Mouse (Mus musculus): ENCODE measurements around the gene Txnrd3. TPM values are rescaled to one million over a fixed set of nuclear protein-coding genes. Genes with fewer than 3 reads are reported as not detected.

Txnrd3 gene
- polyA plus RNA-seq, 1 experiment from 2014 or later, result 7.6 TPM

- Histone ChIP-seq H3K9me3 (replicated peaks) (no peaks in the 10 kb centered on the region), H3K9ac (no peak overlapping the region), H3K4me2 (no peak overlapping the region), H3K4me3 (no peak overlapping the region), H3K27ac (no peak overlapping the region), H3K27me3 (no peaks in the 10 kb centered on the region), H3K36me3 (ENCODE audit: poor library complexity, severe bottlenecking) (peaks cover 6% of the 10 kb centered on the region), H3K4me1 (no peaks in the 10 kb centered on the region)
- peak; percentile 63 for ATAC-seq
- 21% methylated on average over 10 of the region's 10 CpGs for WGBS
Observed at GRCm38 (mm10) chr6:89679291-89679835, 35.6 kb downstream of the Txnrd3 start.

DNA sequence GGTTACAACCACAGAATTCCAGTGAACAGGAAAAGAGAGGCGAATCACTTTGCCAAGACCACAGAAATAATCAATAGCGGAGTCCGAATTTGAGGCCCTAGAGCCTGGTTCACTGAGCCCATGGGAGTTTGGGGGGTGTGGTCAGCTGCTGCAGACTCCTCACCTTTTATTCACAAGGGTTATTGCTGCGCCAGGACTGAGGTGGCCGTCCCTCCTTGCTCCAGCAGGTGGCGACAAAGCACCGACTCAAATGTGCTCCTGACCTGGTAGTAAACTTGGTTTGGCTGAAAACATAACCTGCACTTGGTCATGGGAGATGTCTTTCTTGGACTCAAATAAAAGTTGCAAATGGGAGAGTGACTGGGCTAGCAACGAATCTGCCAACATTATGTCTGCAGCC, 36.4 kb downstream of the Txnrd3 start:
- 11% methylated on average over 8 of the region's 8 CpGs for WGBS
- H3K4me2 ChIP-seq, result no peak overlapping the region
- H3K4me1 ChIP-seq, result no peaks in the 10 kb centered on the region
- no peaks in the 10 kb centered on the region for H3K27me3 ChIP-seq
- H3K4me3 ChIP-seq, result no peak overlapping the region
- peaks cover 4% of the 10 kb centered on the region for H3K36me3 ChIP-seq (ENCODE audit: poor library complexity, severe bottlenecking)
- H3K9ac ChIP-seq, result no peak overlapping the region
- ATAC-seq, result no peak; the same call in 1 of the 2 replicates
- no peak overlapping the region for H3K27ac ChIP-seq
- H3K9me3 ChIP-seq (replicated peaks), result no peaks in the 10 kb centered on the region

DNA sequence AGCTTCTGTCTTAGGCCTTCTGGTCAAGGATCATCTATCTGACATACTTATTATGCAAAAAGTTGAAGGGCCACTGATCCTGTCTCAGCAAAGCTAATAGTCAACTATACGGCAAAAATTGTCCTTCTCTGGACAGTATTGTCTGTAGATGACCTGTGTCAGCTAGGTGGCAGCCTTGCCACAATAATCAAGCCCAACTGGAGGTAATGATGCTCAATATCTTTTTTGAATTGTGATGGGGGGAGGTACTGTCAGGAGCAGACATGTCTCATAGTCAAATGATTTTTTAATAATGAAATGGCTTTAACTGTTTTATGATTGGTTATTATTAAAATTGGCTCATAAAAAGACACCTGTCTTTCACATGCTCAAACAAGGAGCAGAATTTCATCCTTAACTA, 40.4 kb downstream of the Txnrd3 start:
- WGBS, result 69% methylated on average over 1 of the region's 1 CpGs
- H3K27ac ChIP-seq, result no peak overlapping the region
- no peak overlapping the region for H3K4me3 ChIP-seq
- no peak overlapping the region for H3K9ac ChIP-seq
- no peaks in the 10 kb centered on the region for H3K4me1 ChIP-seq
- no peaks in the 10 kb centered on the region for H3K36me3 ChIP-seq (ENCODE audit: poor library complexity, severe bottlenecking)
- H3K27me3 ChIP-seq, result no peaks in the 10 kb centered on the region
- ATAC-seq, result no peak
- no peaks in the 10 kb centered on the region for H3K9me3 ChIP-seq (replicated peaks)
- H3K4me2 ChIP-seq, result no peak overlapping the region

GRCm38 (mm10) chr6:89687100-89687499, 43.3 kb downstream of the Txnrd3 start:
- no peaks in the 10 kb centered on the region for H3K9me3 ChIP-seq (replicated peaks)
- no peak for ATAC-seq
- 83% methylated on average over 1 of the region's 1 CpGs for WGBS
- no peaks in the 10 kb centered on the region for H3K27me3 ChIP-seq
- H3K36me3 ChIP-seq (ENCODE audit: poor library complexity, severe bottlenecking), result no peaks in the 10 kb centered on the region
- no peak overlapping the region for H3K27ac ChIP-seq
- H3K4me1 ChIP-seq, result no peaks in the 10 kb centered on the region
- no peak overlapping the region for H3K9ac ChIP-seq
- no peak overlapping the region for H3K4me2 ChIP-seq
- no peak overlapping the region for H3K4me3 ChIP-seq

- H3K27ac ChIP-seq, result no peak overlapping the region
- WGBS, result 74% methylated on average over 2 of the region's 2 CpGs
Observed at GRCm38 (mm10) chr6:89706624-89707023, 62.8 kb downstream of the Txnrd3 start.

DNA sequence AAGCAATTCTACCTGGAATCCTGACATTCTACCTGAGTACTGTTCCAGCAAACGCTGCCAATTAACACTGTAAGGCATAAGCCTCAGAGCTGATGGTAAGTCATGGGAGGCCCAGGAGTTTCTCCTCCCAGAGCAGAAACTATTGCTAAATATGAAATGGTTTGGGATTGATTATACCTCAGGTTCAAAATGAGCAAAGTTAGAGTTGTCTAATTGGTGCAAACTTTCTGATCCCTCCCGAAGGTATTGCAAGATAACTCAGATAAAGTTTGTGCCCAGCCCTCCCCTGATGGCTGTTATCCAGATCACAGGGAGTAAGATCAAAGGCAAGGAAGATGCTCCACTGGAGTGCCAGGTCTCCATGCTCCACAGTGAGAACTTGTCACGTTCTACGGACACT, 63.5 kb downstream of the Txnrd3 start, which contains the start of gene Vmn1r40:
Vmn1r40 (plus strand) TSS at position 301 of the 400 bp plus-strand sequence.
- no peak for ATAC-seq
- no peaks in the 10 kb centered on the region for H3K27me3 ChIP-seq
- 89% methylated on average over 4 of the region's 4 CpGs for whole genome bisulfite sequencing
- no peak within 1 kb of the TSS for H3K27ac ChIP-seq
- H3K36me3 ChIP-seq (ENCODE audit: poor library complexity, severe bottlenecking), result no peaks in the 10 kb centered on the region
- no peak within 1 kb of the TSS for H3K4me2 ChIP-seq
- no peaks in the 10 kb centered on the region for H3K9me3 ChIP-seq (replicated peaks)
- H3K4me1 ChIP-seq, result no peaks in the 10 kb centered on the region
- H3K4me3 ChIP-seq, result no peak within 1 kb of the TSS
- H3K9ac ChIP-seq, result no peak within 1 kb of the TSS

More at GRCm38 (mm10) chr6:89706624-89707023, 62.8 kb downstream of the Txnrd3 start:
- Histone ChIP-seq H3K4me3 (no peak overlapping the region), H3K9me3 (replicated peaks) (no peaks in the 10 kb centered on the region), H3K36me3 (ENCODE audit: poor library complexity, severe bottlenecking) (no peaks in the 10 kb centered on the region), H3K27me3 (no peaks in the 10 kb centered on the region), H3K4me1 (no peaks in the 10 kb centered on the region), H3K9ac (no peak overlapping the region), H3K4me2 (no peak overlapping the region)
- ATAC-seq, result no peak

DNA sequence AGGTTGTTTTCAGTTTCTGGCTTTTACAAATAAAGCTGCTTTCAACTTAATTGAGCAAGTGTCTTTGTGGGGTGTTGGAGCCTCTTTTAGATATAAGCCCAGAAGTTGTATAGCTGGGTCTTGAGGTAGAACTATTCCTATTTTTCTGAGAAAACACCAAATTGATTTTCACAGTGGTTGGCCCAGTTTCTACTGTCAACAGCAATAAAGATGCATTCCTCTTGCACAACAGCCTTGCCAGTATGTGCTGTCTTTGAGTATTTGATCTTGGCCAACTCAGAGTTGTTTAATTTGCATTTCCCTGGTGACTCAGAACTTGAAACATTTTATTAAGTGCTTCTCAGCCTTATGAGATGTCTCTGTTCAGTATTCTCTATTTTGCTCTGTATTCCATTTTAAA, 74.3 kb downstream of the Txnrd3 start:
- H3K27me3 ChIP-seq, result no peaks in the 10 kb centered on the region
- H3K4me2 ChIP-seq, result no peak overlapping the region
- H3K4me3 ChIP-seq, result no peak overlapping the region
- H3K9ac ChIP-seq, result no peak overlapping the region
- no peak for ATAC-seq
- H3K27ac ChIP-seq, result no peak overlapping the region
- no peaks in the 10 kb centered on the region for H3K9me3 ChIP-seq (replicated peaks)
- no peaks in the 10 kb centered on the region for H3K36me3 ChIP-seq (ENCODE audit: poor library complexity, severe bottlenecking)
- H3K4me1 ChIP-seq, result no peaks in the 10 kb centered on the region

Other genes with a start within 250 kb of the Txnrd3 start
- gene Chchd6, start 48.3 kb upstream of the Txnrd3 start, polyA plus RNA-seq (2015; fragmentation: Nextera tagmentation; extraction: Ambion mirVana), result 108 and 121 TPM in 2 replicates
- not detected in 2 replicates for gene Vmn1r40, start 63.6 kb downstream of the Txnrd3 start, polyA plus RNA-seq (2015; fragmentation: Nextera tagmentation; extraction: Ambion mirVana)
- not detected in 2 replicates for gene Vmn1r41, start 96.8 kb downstream of the Txnrd3 start, polyA plus RNA-seq (2015; fragmentation: Nextera tagmentation; extraction: Ambion mirVana)
- gene Vmn1r42, start 232.4 kb downstream of the Txnrd3 start, polyA plus RNA-seq (2015; fragmentation: Nextera tagmentation; extraction: Ambion mirVana), result not detected in 2 replicates
- gene Vmn1r43, start 232.4 kb downstream of the Txnrd3 start, polyA plus RNA-seq (2015; fragmentation: Nextera tagmentation; extraction: Ambion mirVana), result not detected in 2 replicates
- gene Vmn1r44, start 239.7 kb downstream of the Txnrd3 start, polyA plus RNA-seq (2015; fragmentation: Nextera tagmentation; extraction: Ambion mirVana), result not detected in 2 replicates

Data from forebrain, embryonic 13.5 days (tissue).